Mouse (Mus musculus) stomach, postnatal 0 days (tissue): Measurements from ENCODE around the gene Ppp1ca. TPM values are rescaled to one million over a fixed set of nuclear protein-coding genes. Genes with fewer than 3 reads are reported as not detected.

Experiments
- ATAC-seq: fragments of 200-750 bp; cut with Nextera tagmentation; 2 replicates; pipeline ENCODE4 v1.8.0; 2017; ENCODE audit not compliant: low FRiP score, low TSS enrichment
- DNase-seq: peaks from one replicate; pipeline ENCODE4 v3.0.0-alpha.2; 2016; ENCODE audit warnings: low spot score
- H3K27ac ChIP-seq: fragments of 300-500 bp; sonication (generic); replicated peaks from 2 replicates; pipeline ENCODE4 v1.5.1; 2014; ENCODE audit warnings: mild to moderate bottlenecking, control low read depth
- H3K27me3 ChIP-seq: fragments of 300-500 bp; sonication (generic); 2 replicates; pipeline ENCODE4 v1.6.1; 2014; ENCODE audit warnings: low read length; ENCODE audit not compliant: control insufficient read depth, insufficient read depth
- H3K36me3 ChIP-seq: fragments of 300-500 bp; sonication (generic); 2 replicates; pipeline ENCODE4 v1.6.1; 2014; ENCODE audit warnings: low read length, mixed read lengths; ENCODE audit not compliant: control insufficient read depth, insufficient read depth
- H3K4me1 ChIP-seq: fragments of 300-500 bp; sonication (generic); replicated peaks from 2 replicates; pipeline ENCODE4 v1.6.1; 2014; ENCODE audit warnings: antibody characterized with exemption; ENCODE audit not compliant: control insufficient read depth, insufficient read depth
- H3K4me2 ChIP-seq: fragments of 300-500 bp; sonication (generic); replicated peaks from 2 replicates; pipeline ENCODE4 v1.6.1; 2014; ENCODE audit warnings: low read depth, mild to moderate bottlenecking, control low read depth, moderate library complexity
- H3K4me3 ChIP-seq: fragments of 300-500 bp; sonication (generic); 2 replicates; pipeline ENCODE4 v1.5.1; 2014; ENCODE audit warnings: low read depth, low read length, control low read depth
- H3K9ac ChIP-seq: fragments of 300-500 bp; sonication (generic); 2 replicates; pipeline ENCODE4 v1.6.1; 2014; ENCODE audit warnings: mild to moderate bottlenecking, low read length, control low read depth, mixed read lengths
- H3K9me3 ChIP-seq: fragments of 300-500 bp; sonication (generic); 2 replicates; pipeline ENCODE4 v1.6.1; 2016; ENCODE audit warnings: low read length; ENCODE audit not compliant: control insufficient read depth
- CTCF ChIP-seq: IDR thresholded peaks from 2 replicates; pipeline ENCODE4 v1.5.1; 2016; ENCODE audit warnings: antibody characterized with exemption, low read depth, mild to moderate bottlenecking, moderate library complexity
- EP300 ChIP-seq: optimal IDR thresholded peaks from 2 replicates; pipeline ENCODE3; 2016; ENCODE audit warnings: antibody characterized with exemption
- WGBS: fragments of 180-500 bp; shearing (Covaris S2); extraction: QIAGEN DNeasy Blood & Tissue Kit; methylation state at CpG from one replicate; pipeline ENCODE4 v1.1.7; 2014; 5-methylcytosine and 5-hydroxymethylcytosine counted together
- polyA plus RNA-seq: library from polyadenylated mRNA; unstranded; fragments of >200 nt; fragmentation: Nextera tagmentation; extraction: Ambion mirVana; gene quantifications from 2 replicates; pipeline ENCODE4 v1.2.1, GENCODE M21; 2015

Ppp1ca gene
- polyA plus RNA-seq, 1 experiment from 2014 or later, result 497 TPM

DNA sequence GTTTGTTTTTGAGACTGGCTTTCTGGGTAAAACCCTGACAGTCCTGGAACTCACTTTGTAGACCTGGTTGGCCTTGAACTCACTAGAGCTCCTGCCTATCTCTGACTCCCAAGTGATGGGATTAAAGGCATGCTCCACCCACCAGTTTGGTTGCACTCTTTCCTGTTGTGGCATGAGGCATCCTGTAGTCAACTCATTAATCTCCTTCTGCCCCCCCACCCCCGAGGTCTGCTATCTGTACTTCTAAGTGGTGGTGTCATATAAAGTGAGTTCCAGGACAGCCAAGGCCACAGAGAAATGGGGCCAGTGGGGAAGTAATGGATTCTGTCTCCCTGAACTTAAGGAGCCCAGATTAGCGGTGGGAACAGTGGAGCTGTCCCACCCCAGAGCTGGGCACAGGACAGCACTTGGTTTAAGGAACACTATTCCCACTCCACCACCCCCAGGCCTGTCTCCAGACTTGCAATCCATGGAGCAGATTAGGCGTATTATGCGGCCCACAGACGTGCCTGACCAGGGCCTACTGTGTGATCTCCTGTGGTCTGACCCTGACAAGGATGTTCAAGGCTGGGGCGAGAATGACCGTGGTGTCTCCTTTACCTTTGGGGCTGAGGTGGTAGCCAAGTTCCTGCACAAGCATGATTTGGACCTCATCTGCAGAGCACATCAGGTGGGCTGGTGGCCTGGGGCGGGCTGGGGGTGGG is 2.3 kb downstream of the Ppp1ca start:
- Histone ChIP-seq H3K9ac (no peak overlapping the region), H3K27me3 (no peaks in the 10 kb centered on the region), H3K4me3 (no peak overlapping the region), H3K27ac (no peak overlapping the region), H3K36me3 (peaks cover 23% of the 10 kb centered on the region), H3K4me1 (peaks cover 3% of the 10 kb centered on the region), H3K9me3 (no peaks in the 10 kb centered on the region), H3K4me2 (no peak overlapping the region)
- no peak for ATAC-seq
- no peak for TF ChIP-seq EP300
- TF ChIP-seq CTCF, result no peak
- 80% methylated on average over 8 of the region's 8 CpGs for WGBS
- DNase-seq, result no peak

DNA sequence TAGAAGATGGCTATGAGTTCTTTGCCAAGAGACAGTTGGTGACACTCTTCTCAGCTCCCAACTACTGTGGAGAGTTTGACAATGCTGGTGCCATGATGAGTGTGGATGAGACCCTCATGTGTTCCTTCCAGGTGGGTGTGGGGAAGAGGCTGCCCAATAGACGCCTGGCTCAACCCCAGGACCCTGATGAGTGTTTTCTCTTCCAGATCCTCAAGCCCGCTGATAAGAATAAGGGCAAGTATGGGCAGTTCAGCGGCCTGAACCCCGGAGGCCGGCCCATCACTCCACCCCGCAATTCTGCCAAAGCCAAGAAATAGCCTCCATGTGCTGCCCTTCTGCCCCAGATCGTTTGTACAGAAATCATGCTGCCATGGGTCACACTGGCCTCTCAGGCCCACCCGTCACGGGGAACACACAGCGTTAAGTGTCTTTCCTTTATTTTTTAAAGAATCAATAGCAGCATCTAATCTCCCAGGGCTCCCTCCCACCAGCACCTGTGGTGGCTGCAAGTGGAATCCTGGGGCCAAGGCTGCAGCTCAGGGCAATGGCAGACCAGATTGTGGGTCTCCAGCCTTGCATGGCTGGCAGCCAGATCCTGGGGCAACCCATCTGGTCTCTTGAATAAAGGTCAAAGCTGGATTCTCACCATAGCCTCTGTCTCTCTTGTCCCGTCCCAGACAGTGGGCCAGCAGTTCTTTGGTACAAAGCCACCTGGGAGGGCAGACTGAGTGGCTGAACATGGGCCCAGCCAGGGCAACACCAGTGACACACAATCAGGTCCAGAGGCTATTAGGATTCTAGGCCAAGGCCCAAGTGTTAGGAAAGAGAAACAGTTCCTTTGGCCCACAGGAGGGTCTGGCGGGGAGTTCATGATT is 3.1 kb downstream of the Ppp1ca start:
- H3K4me2 ChIP-seq, result no peak overlapping the region
- no peaks in the 10 kb centered on the region for H3K27me3 ChIP-seq
- peaks cover 23% of the 10 kb centered on the region for H3K36me3 ChIP-seq
- no peak overlapping the region for H3K4me3 ChIP-seq
- TF ChIP-seq CTCF, result no peak
- no peak for TF ChIP-seq EP300
- DNase-seq (no peak), ATAC-seq (no peak)
- H3K9ac ChIP-seq, result no peak overlapping the region
- no peaks in the 10 kb centered on the region for H3K9me3 ChIP-seq
- H3K27ac ChIP-seq, result no peak overlapping the region
- H3K4me1 ChIP-seq, result peaks cover 3% of the 10 kb centered on the region
- WGBS, result 81% methylated on average over 12 of the region's 12 CpGs

DNA sequence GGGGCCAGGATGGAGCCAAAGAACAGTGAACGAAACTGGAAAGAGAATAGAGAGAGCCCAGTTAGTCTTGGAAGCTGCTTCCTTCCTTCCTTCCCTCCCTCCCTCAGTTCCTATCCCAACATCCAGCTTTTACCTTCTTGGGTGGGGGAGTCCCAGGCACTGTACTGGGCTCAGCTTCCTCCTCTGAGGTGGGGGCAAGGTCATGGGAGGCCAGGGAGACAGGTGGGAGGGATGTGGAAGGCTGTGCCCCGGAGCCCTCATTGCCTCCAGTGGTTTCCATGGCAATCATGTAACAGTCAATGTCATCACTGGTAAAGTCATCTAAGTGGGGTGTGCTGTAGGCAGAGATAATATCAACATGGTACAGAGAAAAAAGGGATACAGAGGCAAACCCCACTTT is 4.2 kb downstream of the Ppp1ca start:
- H3K4me2 ChIP-seq, result no peak overlapping the region
- no peaks in the 10 kb centered on the region for H3K27me3 ChIP-seq
- no peak overlapping the region for H3K9ac ChIP-seq
- no peak overlapping the region for H3K4me3 ChIP-seq
- no peaks in the 10 kb centered on the region for H3K9me3 ChIP-seq
- DNase-seq, result no peak
- H3K27ac ChIP-seq, result no peak overlapping the region
- H3K36me3 ChIP-seq, result peaks cover 23% of the 10 kb centered on the region
- TF ChIP-seq EP300 (no peak), CTCF (no peak)
- no peak for ATAC-seq
- 61% methylated on average over 2 of the region's 2 CpGs for WGBS
- H3K4me1 ChIP-seq, result peaks cover 7% of the 10 kb centered on the region

DNA sequence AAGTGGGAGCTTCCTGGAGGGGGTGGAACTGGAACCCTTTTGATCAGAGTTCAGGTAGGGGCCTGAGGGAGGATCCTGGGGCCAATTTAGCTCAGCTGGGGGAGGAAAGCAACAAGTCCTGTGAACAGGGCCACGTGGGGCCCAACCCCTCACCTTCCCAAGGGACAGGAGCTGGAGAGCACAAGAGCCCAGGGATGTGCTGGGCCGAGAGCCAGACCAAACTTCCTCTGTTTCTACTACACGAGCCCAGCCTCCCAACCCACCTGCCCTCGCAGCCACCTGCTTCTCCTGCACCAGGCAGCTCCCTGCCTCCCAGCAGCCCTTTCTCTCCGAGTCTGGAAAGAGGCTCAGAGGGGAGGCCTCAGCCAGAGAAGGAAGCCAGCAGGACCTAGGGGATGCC is 4.7 kb downstream of the Ppp1ca start:
- Histone ChIP-seq H3K9me3 (no peaks in the 10 kb centered on the region), H3K4me2 (no peak overlapping the region), H3K27me3 (no peaks in the 10 kb centered on the region), H3K27ac (no peak overlapping the region), H3K4me1 (peaks cover 7% of the 10 kb centered on the region), H3K9ac (no peak overlapping the region), H3K36me3 (peaks cover 23% of the 10 kb centered on the region), H3K4me3 (no peak overlapping the region)
- no peak for TF ChIP-seq CTCF
- no peak for TF ChIP-seq EP300
- DNase-seq (no peak), ATAC-seq (no peak)
- 32% methylated on average over 5 of the region's 5 CpGs for WGBS

DNA sequence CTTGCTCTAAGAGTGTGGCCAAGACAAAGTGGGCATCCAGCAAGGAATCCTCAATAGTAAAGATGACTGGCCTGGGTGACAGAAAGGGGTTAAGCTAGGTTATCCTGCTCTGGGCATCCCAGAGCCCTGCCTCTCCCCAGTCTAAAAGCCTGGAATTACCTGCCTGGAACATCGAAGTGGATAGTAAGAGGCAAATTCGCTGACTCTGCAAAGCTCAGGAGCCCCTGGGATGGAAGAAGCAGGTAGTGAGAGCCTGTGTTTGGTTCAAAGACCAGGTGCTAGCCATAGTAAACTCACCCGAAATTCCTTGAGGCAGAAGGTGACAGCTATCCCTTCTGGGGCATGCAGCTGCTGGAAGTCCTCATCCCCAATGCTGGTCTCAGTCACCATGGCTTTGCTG is 5.3 kb downstream of the Ppp1ca start:
- no peak for DNase-seq
- Histone ChIP-seq H3K9ac (no peak overlapping the region), H3K4me3 (no peak overlapping the region), H3K9me3 (no peaks in the 10 kb centered on the region), H3K4me1 (peaks cover 7% of the 10 kb centered on the region), H3K27ac (no peak overlapping the region), H3K27me3 (no peaks in the 10 kb centered on the region), H3K4me2 (no peak overlapping the region), H3K36me3 (peaks cover 23% of the 10 kb centered on the region)
- no peak for ATAC-seq
- TF ChIP-seq CTCF, result no peak
- TF ChIP-seq EP300, result no peak
- WGBS, result 53% methylated on average over 3 of the region's 3 CpGs

DNA sequence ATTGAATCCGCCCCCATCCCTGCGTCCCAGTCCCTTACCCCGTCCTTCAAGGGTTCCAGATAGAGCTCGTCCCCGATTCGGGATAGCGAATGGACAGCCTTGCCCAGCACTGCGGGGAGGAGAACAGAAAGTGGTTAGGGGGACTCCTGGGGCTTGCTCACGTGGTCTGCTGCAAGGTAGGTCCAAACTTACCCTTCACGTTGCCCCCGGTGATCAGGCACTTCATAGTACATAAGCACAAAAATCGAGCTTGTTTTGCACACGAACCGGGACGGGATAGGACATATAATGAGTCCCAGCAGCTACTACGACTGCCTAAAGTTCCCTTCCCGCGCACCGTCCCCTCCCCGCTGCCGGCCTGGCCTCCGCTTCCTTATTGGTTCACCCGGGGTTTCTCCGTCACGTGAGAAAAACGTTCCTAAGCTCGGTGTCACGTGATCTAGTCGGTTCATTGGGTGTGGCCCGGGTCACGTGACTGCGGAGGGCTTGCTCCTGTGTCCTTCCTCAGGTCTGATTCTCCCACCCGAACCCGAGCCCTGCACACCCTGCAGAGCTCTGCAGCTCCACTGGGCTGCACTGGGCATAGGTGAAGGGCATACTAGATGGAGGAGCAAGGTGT is 9.5 kb downstream of the Ppp1ca start, which contains the start of gene Rad9a:
Gene Rad9a (minus strand): TSS at position 372 of the 619 bp plus-strand sequence.
- Histone ChIP-seq H3K9ac (peak within 1 kb of the TSS; percentile 77), H3K27me3 (no peaks in the 10 kb centered on the region; the same call in 1 of the 2 replicates), H3K4me3 (peak within 1 kb of the TSS; percentile 54), H3K36me3 (peaks cover 4% of the 10 kb centered on the region), H3K4me2 (peak within 1 kb of the TSS; percentile 92), H3K4me1 (peaks cover 4% of the 10 kb centered on the region), H3K27ac (peak within 1 kb of the TSS; percentile 73), H3K9me3 (no peaks in the 10 kb centered on the region)
- under 1% methylated on average over 34 of the region's 34 CpGs for WGBS
- TF ChIP-seq CTCF, result 0 out of 2 replicates have a peak, but pooled peaks have one; percentile 18
- no peak for TF ChIP-seq EP300
- peak; percentile 96 for DNase-seq
- ATAC-seq, result peak; percentile 79
